Mouse (Mus musculus) spleen, adult 12 weeks (tissue): ENCODE results near the gene Dclk1.
"Not testable (repeated sequence)": the region's sequence is repeated elsewhere in the genome, so short reads cannot be mapped to it uniquely, and the experiment has no call there.

Experiments
- DNase-seq: peaks from one replicate; pipeline ENCODE4 v3.0.0; 2022; ENCODE audit warnings: low spot score

Dclk1 gene

GRCm38 (mm10) chr3:55241730-55242421 lies at the start of gene Dclk1:
Dclk1 (plus strand) TSS chr3:55242364.
- DNase-seq: no peak

GRCm38 (mm10) chr3:55193351-55193750 lies 48.8 kb upstream of the Dclk1 start:
- no peak for DNase-seq

- no peak for DNase-seq
Measured at GRCm38 (mm10) chr3:55194792-55195191, 47.4 kb upstream of the Dclk1 start.

- no peak for DNase-seq
Measured at GRCm38 (mm10) chr3:55195581-55196327, 46.4 kb upstream of the Dclk1 start.

GRCm38 (mm10) chr3:55196328-55196710 lies 45.8 kb upstream of the Dclk1 start:
- DNase-seq: no peak

GRCm38 (mm10) chr3:55203621-55204020 lies 38.5 kb upstream of the Dclk1 start:
- DNase-seq: not testable (repeated sequence)

- no peak for DNase-seq
Measured at GRCm38 (mm10) chr3:55206413-55206812, 35.8 kb upstream of the Dclk1 start.

- no peak for DNase-seq
Measured at GRCm38 (mm10) chr3:55207665-55208064, 34.5 kb upstream of the Dclk1 start.

GRCm38 (mm10) chr3:55212254-55212653 lies 29.9 kb upstream of the Dclk1 start:
- DNase-seq: no peak

GRCm38 (mm10) chr3:55213785-55214184 lies 28.4 kb upstream of the Dclk1 start:
- no peak for DNase-seq

GRCm38 (mm10) chr3:55214413-55214812 lies 27.8 kb upstream of the Dclk1 start:
- no peak for DNase-seq

- no peak for DNase-seq
Measured at GRCm38 (mm10) chr3:55222502-55222901, 19.7 kb upstream of the Dclk1 start.

GRCm38 (mm10) chr3:55223862-55224261 lies 18.3 kb upstream of the Dclk1 start:
- no peak for DNase-seq

GRCm38 (mm10) chr3:55226501-55227213 lies 15.5 kb upstream of the Dclk1 start:
- no peak for DNase-seq

- DNase-seq: no peak
Measured at GRCm38 (mm10) chr3:55227214-55227581, 15.0 kb upstream of the Dclk1 start.

- DNase-seq: no peak
Measured at GRCm38 (mm10) chr3:55242422-55243055, 375 bp downstream of the Dclk1 start.

- DNase-seq: no peak
Measured at GRCm38 (mm10) chr3:55243056-55243471, 900 bp downstream of the Dclk1 start.

- DNase-seq: no peak
Measured at GRCm38 (mm10) chr3:55244087-55244486, 1.9 kb downstream of the Dclk1 start.

- no peak for DNase-seq
Measured at GRCm38 (mm10) chr3:55246618-55247272, 4.6 kb downstream of the Dclk1 start.

GRCm38 (mm10) chr3:55248048-55248447 lies 5.9 kb downstream of the Dclk1 start:
- DNase-seq: no peak

- DNase-seq: no peak
Measured at GRCm38 (mm10) chr3:55248508-55248907, 6.3 kb downstream of the Dclk1 start.

GRCm38 (mm10) chr3:55250631-55251030 lies 8.5 kb downstream of the Dclk1 start:
- DNase-seq: no peak
